Mouse (Mus musculus) CH12.LX (cell line): ENCODE measurements at regions not wholly inside any gene's neighbourhood (a gene's known extent, or its start where the extent isn't known, plus 50 kb on each side); places are given as distances from the start of the nearest gene placed in this dataset.

Experiments
- CTCF ChIP-seq, 2 experiments: IDR thresholded peaks in 1 of 2; conservative IDR thresholded peaks in 1 of 2; 2 replicates each; pipeline ENCODE4 v1.5.1; 2011 to 2012; ENCODE audit warnings: low read depth in 2 of 2, low read length in 2 of 2, improper control_type of control experiment in 1 of 2, inconsistent platforms in 1 of 2, mild to moderate bottlenecking in 1 of 2, moderate library complexity in 1 of 2
- MAFK ChIP-seq: IDR thresholded peaks from 2 replicates; pipeline ENCODE4 v1.6.1; 2011; ENCODE audit warnings: low read length, improper control_type of control experiment; ENCODE audit not compliant: insufficient replicate concordance
- MAZ ChIP-seq: IDR thresholded peaks from 2 replicates; pipeline ENCODE4 v1.6.1; 2012; ENCODE audit warnings: low read depth, mild to moderate bottlenecking, inconsistent platforms, low read length, improper control_type of control experiment, moderate library complexity
- POLR2A ChIP-seq: IDR thresholded peaks from 2 replicates; pipeline ENCODE4 v1.6.1; 2011; ENCODE audit warnings: low read depth, mild to moderate bottlenecking, improper control_type of control experiment, low read length

DNA sequence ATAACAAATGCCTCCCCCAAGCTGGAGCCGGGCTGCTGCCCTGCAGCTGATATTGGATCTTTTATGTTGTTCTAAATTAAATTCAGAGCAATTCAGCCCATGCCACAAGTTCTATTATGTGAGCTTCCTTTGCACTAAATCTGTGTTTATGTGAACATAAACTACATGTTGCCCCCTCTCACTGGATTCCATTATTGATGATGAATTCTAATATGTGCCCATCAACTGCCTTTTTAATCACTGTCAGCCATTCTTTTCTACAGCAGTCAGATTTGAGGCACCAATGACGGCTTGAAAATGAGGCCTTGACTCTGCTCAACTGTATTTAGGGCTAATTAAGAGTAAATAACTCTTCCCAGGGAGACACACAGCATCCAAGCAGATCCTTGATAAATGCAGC, 172.1 kb upstream of the Serpine2 start:
- no peak for TF ChIP-seq POLR2A
- no peak for TF ChIP-seq MAZ
- TF ChIP-seq CTCF (conservative IDR thresholded peaks at IDR 0.05 in 1 of 2, IDR thresholded peaks at IDR 0.05 in 1 of 2; ENCODE audit: low read depth in 2 of 2, low read length in 2 of 2) = no peak
- TF ChIP-seq MAFK = no peak
